In the genomic region with DNA sequence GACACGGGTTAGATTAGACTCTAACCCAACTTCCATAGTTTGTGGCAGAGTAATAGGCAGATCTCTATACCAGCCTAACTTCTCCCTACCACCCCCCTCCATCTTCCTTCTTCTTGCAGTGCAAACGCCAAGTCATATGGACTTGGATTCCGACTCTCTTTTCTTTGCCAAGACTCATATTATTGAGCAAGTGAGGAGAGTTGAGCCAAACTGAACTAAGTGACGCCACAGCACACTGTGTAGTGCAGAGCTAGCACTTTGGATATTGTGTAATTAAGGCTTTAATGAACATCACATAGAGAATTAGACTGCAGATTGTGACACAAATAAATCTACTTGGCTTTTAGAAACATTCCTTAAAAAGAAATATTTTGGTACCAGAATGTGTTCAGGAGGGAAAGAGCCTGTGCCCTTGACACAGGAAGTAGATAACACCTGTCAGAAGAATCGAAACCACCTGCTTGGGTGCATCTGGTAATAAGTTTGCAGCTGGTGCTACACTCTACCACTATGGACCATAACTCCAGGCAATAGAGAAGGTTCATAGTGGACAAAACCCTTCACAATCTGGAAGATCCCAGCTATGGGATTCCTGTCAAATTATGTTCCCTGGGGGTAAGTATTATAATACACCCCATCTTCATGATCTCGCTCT, we compare ENCODE assay signal across 12 mouse cellular contexts.
DNase-seq lines count a peak whose midpoint lies in the region; ATAC-seq and TF ChIP-seq lines count a peak whose summit lies in the region.
"Had no signal": no experiment of that assay in that cellular context is flagged by ENCODE, and none has a peak within 500 bp of the region (broad histone marks: within the 10 kb centered on the region; RNA-seq: fewer than 3 reads in every experiment).

No protein-coding gene starts in this region.

- no peak overlapping the region for H3K4me3 ChIP-seq in lung, embryonic 14.5 days (ENCODE audit: low read depth, low read length)
- H3K4me3 ChIP-seq in lung, adult 2 months (replicated peaks; ENCODE audit: extremely low read depth, low read depth, low read length): no peak overlapping the region
- no peak overlapping the region for H3K4me3 ChIP-seq in heart, embryonic 16.5 days (ENCODE audit: low read length)

- DNase-seq in heart, adult 11 months: peak; percentile 89
- no peak for DNase-seq in heart, postnatal 25 days (ENCODE audit: low spot score)
- DNase-seq in lung, embryonic 14.5 days: peak; percentile 82
- no peak for DNase-seq in lung, adult 2 months
- DNase-seq in lung, postnatal 36 days: peak; percentile 18
- no peak for DNase-seq in spleen, adult 12 weeks (ENCODE audit: low spot score)
- DNase-seq in testis, postnatal 14 days (ENCODE audit: low spot score): no peak
- DNase-seq: cerebellum, postnatal 25 days; gastrocnemius, postnatal 25 days; layer of hippocampus, adult 9-11 months; liver had no signal

- TF ChIP-seq CTCF in lung, embryonic 14.5 days (IDR thresholded peaks at IDR 0.05; ENCODE audit: low read depth): no peak
- TF ChIP-seq CTCF in lung, adult 2 months (IDR thresholded peaks at IDR 0.05; ENCODE audit: insufficient read depth, low read length): no peak

- ATAC-seq in lung, embryonic 14.5 days (ENCODE audit: insufficient read depth): peak; percentile 80
- 0 out of 2 replicates have a peak, but pooled peaks have one; percentile 49 for ATAC-seq in heart, embryonic 16.5 days (replicated peaks; ENCODE audit: extremely low read depth, insufficient read depth, low FRiP score)

- no peaks in the 10 kb centered on the region for H3K36me3 ChIP-seq in lung, embryonic 14.5 days (ENCODE audit: insufficient read depth)
- no peaks in the 10 kb centered on the region for H3K36me3 ChIP-seq in heart, embryonic 16.5 days (ENCODE audit: control insufficient read depth, insufficient read depth)

- no peak for TF ChIP-seq POLR2A in lung, adult 2 months (IDR thresholded peaks at IDR 0.05; ENCODE audit: borderline replicate concordance, extremely low read depth, low read depth, low read length)

- no peak overlapping the region for H3K9ac ChIP-seq in lung, embryonic 14.5 days
- no peak overlapping the region for H3K9ac ChIP-seq in heart, embryonic 16.5 days (ENCODE audit: low read length)

- intact Hi-C loops in heart, postnatal 25 days (cut with DNase I): no loop called here

- no peaks in the 10 kb centered on the region for H3K9me3 ChIP-seq in lung, embryonic 14.5 days (ENCODE audit: low read depth, low read length)
- no peaks in the 10 kb centered on the region for H3K9me3 ChIP-seq in heart, embryonic 16.5 days (replicated peaks; ENCODE audit: control insufficient read depth, low read length)

- H3K27ac ChIP-seq in lung, embryonic 14.5 days (ENCODE audit: low read depth): no peak overlapping the region
- no peak overlapping the region for H3K27ac ChIP-seq in heart, embryonic 16.5 days (ENCODE audit: low read length)

- no peaks in the 10 kb centered on the region for H3K4me1 ChIP-seq in lung, embryonic 14.5 days (ENCODE audit: insufficient read depth)
- H3K4me1 ChIP-seq in lung, adult 2 months (ENCODE audit: control insufficient read depth, insufficient read depth, low read length): no peaks in the 10 kb centered on the region
- peaks cover 6% of the 10 kb centered on the region; the same call in 1 of the 2 replicates for H3K4me1 ChIP-seq in heart, embryonic 16.5 days (ENCODE audit: control insufficient read depth, insufficient read depth, low read length)

- H3K4me2 ChIP-seq in lung, embryonic 14.5 days: no peak overlapping the region
- H3K4me2 ChIP-seq in heart, embryonic 16.5 days (ENCODE audit: low read depth, low read length): no peak overlapping the region

- no peaks in the 10 kb centered on the region for H3K27me3 ChIP-seq in lung, embryonic 14.5 days (ENCODE audit: insufficient read depth, low read length)
- no peaks in the 10 kb centered on the region for H3K27me3 ChIP-seq in heart, embryonic 16.5 days (ENCODE audit: control insufficient read depth, insufficient read depth, low read length)

- 55% methylated on average over 6 of the region's 6 CpGs for WGBS in lung, embryonic 14.5 days
- WGBS in lung, adult 2 months: 61% methylated on average over 6 of the region's 6 CpGs
- 61% methylated on average over 6 of the region's 6 CpGs for WGBS in heart, embryonic 16.5 days

Comparison
In these comparisons a context has a peak if more than half of its experiments do, and no peak if none do; other contexts are left out.
1. DNase-seq: peak in heart, adult 11 months (single experiment), lung, embryonic 14.5 days (single experiment) and lung, postnatal 36 days (single experiment); none in heart, postnatal 25 days (single experiment), lung, adult 2 months (single experiment), spleen, adult 12 weeks (single experiment) and testis, postnatal 14 days (single experiment).